Mouse (Mus musculus) kidney, embryonic 14.5 days (tissue): ENCODE data around the gene Ciapin1. TPM values are rescaled to one million over a fixed set of nuclear protein-coding genes. Genes with fewer than 3 reads are reported as not detected.
A peak's percentile ranks its signal among the peaks of the same experiment; 100 is the strongest.

Source experiments
- ATAC-seq: fragments of 200-750 bp; cut with Nextera tagmentation; 2 replicates; pipeline ENCODE4 v1.8.0; 2017; ENCODE audit warnings: moderate number of reproducible peaks, mild to moderate bottlenecking, moderate TSS enrichment, moderate library complexity; ENCODE audit not compliant: low FRiP score, low TSS enrichment
- H3K27ac ChIP-seq: fragments of 300-500 bp; sonication (generic); 2 replicates; pipeline ENCODE4 v1.5.1; 2014; ENCODE audit warnings: low read depth, mild to moderate bottlenecking, low read length, moderate library complexity, mixed read lengths
- H3K27me3 ChIP-seq: fragments of 300-500 bp; sonication (generic); 2 replicates; pipeline ENCODE4 v1.6.1; 2014; ENCODE audit warnings: mild to moderate bottlenecking, low read length; ENCODE audit not compliant: control insufficient read depth, insufficient read depth
- H3K36me3 ChIP-seq: fragments of 300-500 bp; sonication (generic); 2 replicates; pipeline ENCODE4 v1.6.1; 2014; ENCODE audit warnings: low read length, mixed read lengths; ENCODE audit not compliant: control insufficient read depth, insufficient read depth
- H3K4me1 ChIP-seq: fragments of 300-500 bp; sonication (generic); 2 replicates; pipeline ENCODE4 v1.6.1; 2014; ENCODE audit warnings: low read length, mixed read lengths; ENCODE audit not compliant: control insufficient read depth, insufficient read depth
- H3K4me2 ChIP-seq: fragments of 300-500 bp; sonication (generic); replicated peaks from 2 replicates; pipeline ENCODE4 v1.6.1; 2014; ENCODE audit warnings: low read depth, mild to moderate bottlenecking, low read length
- H3K4me3 ChIP-seq: fragments of 300-500 bp; sonication (generic); 2 replicates; pipeline ENCODE4 v1.5.1; 2014; ENCODE audit warnings: mild to moderate bottlenecking, low read length
- H3K9ac ChIP-seq: fragments of 300-500 bp; sonication (generic); 2 replicates; pipeline ENCODE4 v1.6.1; 2014; ENCODE audit warnings: low read depth, mild to moderate bottlenecking, low read length, moderate library complexity
- H3K9me3 ChIP-seq: fragments of 300-500 bp; sonication (generic); 2 replicates; pipeline ENCODE4 v1.6.1; 2016; ENCODE audit warnings: low read length; ENCODE audit not compliant: control insufficient read depth
- WGBS: fragments of 180-500 bp; shearing (Covaris S2); extraction: QIAGEN DNeasy Blood & Tissue Kit; methylation state at CpG from one replicate; pipeline ENCODE4 v1.1.7; 2014; 5-methylcytosine and 5-hydroxymethylcytosine counted together
- polyA plus RNA-seq: library from polyadenylated mRNA; unstranded; fragments of >200 nt; fragmentation: Nextera tagmentation; extraction: Ambion mirVana; gene quantifications from 2 replicates; pipeline ENCODE4 v1.2.1, GENCODE M21; 2014

The Ciapin1 gene
- polyA plus RNA-seq, 1 experiment from 2014 or later: 102 TPM

DNA sequence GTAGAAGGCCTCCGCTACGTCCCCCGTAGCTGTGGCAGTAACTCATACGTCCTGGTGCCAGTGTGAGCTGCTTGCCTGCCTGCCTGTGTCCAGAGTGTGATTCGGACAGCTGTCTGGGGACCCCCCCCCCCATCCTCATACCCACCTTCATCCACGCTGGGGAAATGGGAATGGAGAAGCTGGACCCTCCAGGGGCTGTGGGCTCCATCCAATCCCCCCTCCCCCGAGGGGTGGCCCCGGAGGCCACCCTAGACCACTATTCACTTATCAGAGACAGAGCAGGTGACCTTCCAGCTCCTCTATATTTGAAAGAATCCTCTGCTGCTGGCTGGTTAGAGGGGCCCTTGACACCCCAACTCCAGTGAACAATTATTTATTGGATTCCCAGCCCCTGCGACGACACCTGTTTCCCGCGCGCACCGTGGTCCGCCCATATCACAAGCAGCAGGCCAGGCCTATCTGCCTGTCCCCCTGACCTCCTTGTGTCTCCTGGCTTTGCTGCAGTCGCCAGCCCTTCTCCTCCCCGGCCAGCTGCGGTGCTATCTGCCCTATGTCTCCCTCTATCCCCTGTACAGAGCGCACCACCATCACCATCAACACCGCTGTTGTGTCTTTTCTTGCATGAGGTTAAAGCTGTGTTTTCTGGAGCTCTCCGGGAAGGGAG, 57.5 kb downstream of the Ciapin1 start:
- ATAC-seq: no peak
- Histone ChIP-seq H3K36me3 (no peaks in the 10 kb centered on the region), H3K27me3 (no peaks in the 10 kb centered on the region), H3K9me3 (no peaks in the 10 kb centered on the region), H3K9ac (no peak overlapping the region), H3K27ac (no peak overlapping the region), H3K4me1 (peaks cover 15% of the 10 kb centered on the region), H3K4me2 (no peak overlapping the region), H3K4me3 (no peak overlapping the region)
- 80% methylated on average over 21 of the region's 21 CpGs for WGBS

DNA sequence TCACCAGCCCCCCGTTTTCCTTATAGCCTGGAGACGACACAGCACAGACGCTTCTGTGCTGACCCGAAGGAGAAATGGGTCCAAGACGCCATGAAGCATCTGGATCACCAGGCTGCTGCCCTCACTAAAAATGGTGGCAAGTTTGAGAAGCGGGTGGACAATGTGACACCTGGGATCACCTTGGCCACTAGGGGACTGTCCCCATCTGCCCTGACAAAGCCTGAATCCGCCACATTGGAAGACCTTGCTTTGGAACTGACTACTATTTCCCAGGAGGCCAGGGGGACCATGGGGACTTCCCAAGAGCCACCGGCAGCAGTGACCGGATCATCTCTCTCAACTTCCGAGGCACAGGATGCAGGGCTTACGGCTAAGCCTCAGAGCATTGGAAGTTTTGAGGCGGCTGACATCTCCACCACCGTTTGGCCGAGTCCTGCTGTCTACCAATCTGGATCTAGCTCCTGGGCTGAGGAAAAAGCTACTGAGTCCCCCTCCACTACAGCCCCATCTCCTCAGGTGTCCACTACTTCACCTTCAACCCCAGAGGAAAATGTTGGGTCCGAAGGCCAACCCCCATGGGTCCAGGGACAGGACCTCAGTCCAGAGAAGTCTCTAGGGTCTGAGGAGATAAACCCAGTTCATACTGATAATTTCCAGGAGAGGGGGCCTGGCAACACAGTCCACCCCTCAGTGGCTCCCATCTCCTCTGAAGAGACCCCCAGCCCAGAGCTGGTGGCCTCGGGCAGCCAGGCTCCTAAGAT, 58.4 kb downstream of the Ciapin1 start:
- Histone ChIP-seq H3K9me3 (no peaks in the 10 kb centered on the region), H3K4me3 (no peak overlapping the region), H3K9ac (no peak overlapping the region), H3K27ac (no peak overlapping the region), H3K36me3 (no peaks in the 10 kb centered on the region), H3K4me2 (no peak overlapping the region), H3K27me3 (no peaks in the 10 kb centered on the region), H3K4me1 (peaks cover 15% of the 10 kb centered on the region)
- no peak for ATAC-seq
- 93% methylated on average over 16 of the region's 16 CpGs for WGBS

DNA sequence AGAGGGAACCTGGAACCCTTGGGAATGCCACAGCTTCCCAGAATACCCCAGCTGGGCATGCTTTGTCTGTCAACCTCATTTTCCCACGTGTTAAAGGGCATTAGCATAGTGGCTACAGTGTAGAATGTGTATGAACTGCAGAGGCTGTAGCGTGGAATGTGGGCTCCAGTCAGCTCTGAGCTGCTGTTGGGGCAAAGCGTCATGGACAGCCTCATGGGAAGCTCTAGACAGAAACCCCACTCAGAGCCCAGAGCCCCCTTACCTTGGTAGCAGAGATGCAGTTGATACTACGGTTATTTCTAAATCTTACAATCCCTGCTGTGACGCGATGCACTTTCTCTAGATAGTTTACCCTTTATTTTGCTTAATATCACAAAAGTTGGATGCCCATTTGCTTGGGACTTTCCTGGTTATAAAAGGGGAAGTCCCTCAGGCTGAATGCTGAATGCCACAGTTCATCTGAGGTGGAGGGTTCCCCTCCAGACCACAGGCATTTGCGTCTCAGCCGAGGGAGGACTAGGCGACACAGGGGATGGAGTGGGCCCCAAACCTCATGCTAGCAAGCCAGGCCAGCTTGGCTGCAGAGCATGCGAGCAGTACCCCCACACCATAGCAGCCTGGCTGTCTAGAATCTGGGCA, 59.1 kb downstream of the Ciapin1 start:
- H3K27me3 ChIP-seq: peaks cover 3% of the 10 kb centered on the region; the same call in 1 of the 2 replicates
- H3K4me2 ChIP-seq: no peak overlapping the region
- H3K27ac ChIP-seq: peak overlapping the region; percentile 12; the same call in 1 of the 2 replicates
- H3K9me3 ChIP-seq: no peaks in the 10 kb centered on the region
- 74% methylated on average over 10 of the region's 10 CpGs for WGBS
- H3K36me3 ChIP-seq: no peaks in the 10 kb centered on the region
- ATAC-seq: no peak
- H3K9ac ChIP-seq: no peak overlapping the region
- peaks cover 15% of the 10 kb centered on the region for H3K4me1 ChIP-seq
- no peak overlapping the region for H3K4me3 ChIP-seq

DNA sequence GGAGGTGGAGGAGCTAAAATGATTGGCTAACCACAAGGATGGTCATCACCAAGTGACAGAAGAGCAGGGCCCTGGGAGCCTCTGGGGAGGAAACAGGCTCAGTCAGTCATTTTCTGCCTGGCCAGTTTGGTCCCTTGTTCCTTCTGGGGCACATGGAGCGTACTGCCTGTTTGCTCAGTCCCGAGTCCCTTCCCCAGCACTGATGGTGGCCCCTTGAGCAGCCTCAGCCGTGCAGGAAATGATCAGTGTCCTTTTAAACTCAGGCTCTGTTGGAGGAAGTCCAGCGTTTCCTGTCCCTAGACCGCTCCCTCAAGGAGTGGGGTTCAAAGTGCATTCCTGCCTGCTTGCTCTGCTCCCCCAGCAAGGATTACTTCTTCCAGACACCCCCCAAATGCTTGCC, 59.7 kb downstream of the Ciapin1 start:
- Histone ChIP-seq H3K4me1 (peaks cover 15% of the 10 kb centered on the region), H3K9me3 (no peaks in the 10 kb centered on the region), H3K4me3 (no peak overlapping the region), H3K27ac (peak overlapping the region; percentile 12; the same call in 1 of the 2 replicates), H3K36me3 (no peaks in the 10 kb centered on the region), H3K9ac (no peak overlapping the region), H3K4me2 (no peak overlapping the region), H3K27me3 (peaks cover 5% of the 10 kb centered on the region; the same call in 1 of the 2 replicates)
- ATAC-seq: 0 out of 2 replicates have a peak, but pooled peaks have one; percentile 37
- 35% methylated on average over 5 of the region's 5 CpGs for WGBS

DNA sequence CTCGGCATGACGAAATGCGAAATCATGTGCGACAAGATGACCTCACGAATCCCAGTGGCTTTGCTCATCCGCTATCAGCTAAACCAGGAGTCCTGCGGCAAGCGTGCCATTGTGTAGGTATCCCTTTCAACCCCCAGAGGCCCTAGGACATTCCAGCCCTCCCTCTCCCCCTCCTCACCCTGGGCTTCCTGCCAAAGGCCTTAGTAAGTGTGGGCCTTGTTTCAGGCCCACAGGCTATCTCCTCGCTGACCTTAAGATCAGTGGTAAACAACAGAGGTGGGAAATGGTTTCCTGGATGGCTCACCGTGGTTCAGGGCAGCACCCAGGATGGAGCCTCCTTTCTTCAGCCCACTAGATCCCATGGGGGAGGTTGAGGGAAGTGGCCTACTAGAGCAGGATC, 60.1 kb downstream of the Ciapin1 start:
- peaks cover 6% of the 10 kb centered on the region for H3K27me3 ChIP-seq
- no peak overlapping the region for H3K9ac ChIP-seq
- no peak overlapping the region for H3K4me3 ChIP-seq
- WGBS: 75% methylated on average over 10 of the region's 10 CpGs
- H3K4me2 ChIP-seq: no peak overlapping the region
- no peak for ATAC-seq
- peaks cover 15% of the 10 kb centered on the region for H3K4me1 ChIP-seq
- H3K27ac ChIP-seq: peak overlapping the region; percentile 12; the same call in 1 of the 2 replicates
- H3K36me3 ChIP-seq: no peaks in the 10 kb centered on the region
- no peaks in the 10 kb centered on the region for H3K9me3 ChIP-seq

DNA sequence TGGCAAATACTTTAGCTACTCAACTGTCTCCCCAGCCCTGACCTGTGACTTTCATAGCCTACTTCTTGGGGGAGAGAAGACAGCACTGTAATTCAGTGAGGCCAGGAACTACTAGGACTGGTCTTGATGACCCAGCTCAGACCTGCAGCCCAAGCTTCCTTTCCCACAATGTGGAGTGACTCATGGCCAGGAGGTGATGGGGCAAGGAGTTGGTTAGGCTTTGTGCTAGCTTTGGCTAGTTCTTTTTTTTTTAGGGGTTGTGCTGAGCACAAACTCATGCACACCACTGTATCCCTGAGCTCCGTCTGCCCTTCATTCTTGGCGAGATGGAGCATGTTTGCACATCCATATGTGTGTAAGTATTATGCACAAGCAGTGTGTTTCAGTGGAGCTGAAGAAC, 61.8 kb downstream of the Ciapin1 start:
- Histone ChIP-seq H3K4me2 (no peak overlapping the region), H3K4me1 (peaks cover 19% of the 10 kb centered on the region), H3K9ac (no peak overlapping the region), H3K4me3 (no peak overlapping the region), H3K9me3 (no peaks in the 10 kb centered on the region), H3K36me3 (no peaks in the 10 kb centered on the region), H3K27ac (no peak overlapping the region), H3K27me3 (peaks cover 18% of the 10 kb centered on the region)
- no peak for ATAC-seq
- WGBS: 83% methylated on average over 2 of the region's 2 CpGs

DNA sequence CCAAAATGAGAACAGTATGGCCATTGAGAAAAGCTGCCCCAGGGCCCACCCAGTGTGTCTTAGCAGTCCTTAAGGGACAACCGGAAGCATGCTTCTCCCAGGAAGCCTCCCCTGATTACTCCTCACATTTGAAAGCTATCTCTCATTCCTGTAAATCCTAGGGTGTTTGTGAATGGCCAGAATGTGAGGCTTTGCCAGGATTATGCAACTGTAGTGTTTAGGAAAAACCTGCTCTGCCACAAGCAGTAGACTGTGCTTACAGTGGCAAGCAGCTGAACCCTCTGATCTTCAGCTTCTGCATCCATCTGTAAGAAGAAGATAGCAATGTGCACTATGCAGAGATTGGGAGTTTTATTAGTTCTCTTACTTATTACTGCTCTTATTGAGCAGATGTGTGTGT, 63.6 kb downstream of the Ciapin1 start:
- 94% methylated on average over 1 of the region's 1 CpGs for WGBS
- no peak overlapping the region for H3K27ac ChIP-seq
- H3K27me3 ChIP-seq: peaks cover 32% of the 10 kb centered on the region
- H3K9me3 ChIP-seq: no peaks in the 10 kb centered on the region
- no peak overlapping the region for H3K4me2 ChIP-seq
- peaks cover 20% of the 10 kb centered on the region for H3K4me1 ChIP-seq
- H3K36me3 ChIP-seq: no peaks in the 10 kb centered on the region
- H3K9ac ChIP-seq: no peak overlapping the region
- no peak overlapping the region for H3K4me3 ChIP-seq
- ATAC-seq: no peak

DNA sequence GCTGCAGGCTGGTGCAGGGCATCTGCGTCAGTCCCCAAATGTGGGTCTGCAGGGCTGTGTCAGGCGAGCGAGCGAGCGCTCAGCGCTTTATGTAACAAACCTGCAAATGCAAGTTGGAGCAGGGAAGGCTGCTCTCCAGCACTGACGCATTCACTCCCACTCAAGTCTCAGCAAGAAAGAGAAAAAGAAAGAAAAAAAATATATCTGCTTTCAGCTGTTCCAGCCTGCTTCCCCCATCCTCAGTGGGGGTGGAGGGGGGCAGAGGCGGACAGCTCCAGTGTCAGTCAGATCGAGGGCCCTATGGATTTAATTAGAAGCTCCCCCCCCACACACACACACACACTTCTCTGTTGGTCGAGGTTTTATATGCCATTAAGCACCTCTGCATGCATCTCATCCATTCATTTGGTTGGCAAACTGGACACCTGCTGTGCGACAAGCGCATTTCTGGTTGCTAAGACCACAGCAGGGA, 64.4 kb downstream of the Ciapin1 start:
- Histone ChIP-seq H3K4me1 (peaks cover 20% of the 10 kb centered on the region), H3K27me3 (peaks cover 32% of the 10 kb centered on the region), H3K9ac (no peak overlapping the region), H3K4me2 (no peak overlapping the region), H3K27ac (no peak overlapping the region), H3K9me3 (no peaks in the 10 kb centered on the region), H3K4me3 (no peak overlapping the region), H3K36me3 (no peaks in the 10 kb centered on the region)
- 27% methylated on average over 12 of the region's 12 CpGs for WGBS
- ATAC-seq: no peak

DNA sequence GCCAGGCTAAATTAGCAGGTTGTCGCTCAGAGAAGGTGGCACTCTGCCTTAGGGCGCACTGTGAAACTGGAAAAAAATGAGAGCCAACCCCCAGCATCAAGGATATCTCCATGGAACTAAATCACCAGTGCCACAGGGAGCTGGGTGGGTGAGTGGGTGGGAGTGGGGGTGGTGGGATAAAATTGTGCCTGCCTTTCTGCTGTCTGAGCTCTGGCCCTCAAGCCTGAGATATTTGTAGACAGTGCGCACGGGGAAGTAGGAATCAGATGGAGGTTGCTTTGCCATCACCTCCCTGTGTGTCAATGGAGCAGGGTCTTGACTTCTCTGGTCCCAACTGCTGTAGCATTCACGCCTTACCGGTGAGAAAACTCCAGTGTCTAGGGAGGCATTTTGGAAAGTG, 65.1 kb downstream of the Ciapin1 start:
- no peak for ATAC-seq
- Histone ChIP-seq H3K27ac (no peak overlapping the region), H3K4me2 (no peak overlapping the region; the same call in 1 of the 2 replicates), H3K27me3 (peaks cover 32% of the 10 kb centered on the region), H3K9ac (no peak overlapping the region), H3K36me3 (no peaks in the 10 kb centered on the region), H3K9me3 (no peaks in the 10 kb centered on the region), H3K4me3 (no peak overlapping the region), H3K4me1 (peaks cover 15% of the 10 kb centered on the region)
- WGBS: 47% methylated on average over 6 of the region's 6 CpGs
